Mouse (Mus musculus) E14TG2a.4 (cell line): ENCODE data around the gene Foxn3.

Experiments used
- CTCF ChIP-seq: conservative IDR thresholded peaks from 2 replicates; pipeline ENCODE4 v1.5.1; 2014; ENCODE audit warnings: low read length
- NANOG ChIP-seq: IDR thresholded peaks from 2 replicates; pipeline ENCODE4 v1.6.1; 2014; ENCODE audit warnings: borderline replicate concordance, low read length, mixed read lengths
- POU5F1 ChIP-seq: IDR thresholded peaks from 2 replicates; pipeline ENCODE4 v1.6.1; 2014; ENCODE audit warnings: low read length, borderline replicate concordance

DNA sequence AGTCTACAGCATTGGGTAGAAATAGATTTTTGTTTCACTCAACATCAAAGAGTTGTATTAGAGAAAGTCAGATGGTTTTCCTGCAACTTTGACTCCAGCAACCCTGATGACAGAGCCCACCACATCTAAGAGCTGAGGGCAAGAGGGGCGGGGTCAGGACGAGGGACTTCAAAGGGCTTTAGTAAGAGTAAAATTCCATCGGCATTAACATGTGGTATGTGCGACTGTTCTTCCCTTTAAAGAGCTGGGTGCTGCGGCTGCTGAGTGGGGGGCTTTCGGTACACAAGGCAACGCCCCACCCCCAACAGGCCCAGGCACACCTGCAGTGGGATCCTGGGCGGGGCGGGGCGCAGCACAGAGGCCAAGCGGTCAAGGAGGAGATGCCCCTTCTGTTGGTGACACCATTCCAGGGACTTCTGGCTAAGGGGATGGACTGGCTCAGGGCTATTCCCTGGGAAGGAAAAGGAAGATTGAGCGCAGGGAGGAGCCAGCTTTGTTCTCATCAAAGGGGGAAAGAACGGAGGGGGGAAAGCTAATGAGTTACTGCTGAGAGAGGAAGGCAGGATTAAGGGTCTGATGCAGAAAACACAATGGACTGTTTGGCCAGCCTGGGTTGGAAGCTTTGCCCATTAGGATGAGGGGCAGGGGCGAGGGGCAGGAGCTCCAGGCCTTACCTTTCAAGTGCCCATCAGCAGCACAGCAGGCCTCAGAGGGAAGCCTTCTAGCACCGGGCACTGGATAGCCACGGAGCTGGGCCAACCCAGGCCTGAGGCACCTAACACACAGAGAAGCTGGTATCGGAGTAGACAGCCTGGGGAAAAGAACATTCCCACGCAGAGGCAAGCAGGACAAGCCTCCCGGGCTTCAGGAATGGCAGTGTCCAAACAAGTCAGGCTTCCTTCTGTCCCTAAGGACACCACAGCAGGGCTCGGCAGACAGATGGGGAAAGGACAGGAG is 233.8 kb downstream of the Foxn3 start:
- TF ChIP-seq CTCF (no peak), POU5F1 (no peak), NANOG (no peak; the same call in 1 of the 2 replicates)
